Mouse (Mus musculus) T-helper 2 cell (primary cell): ENCODE results near the gene Irs3.

Experiments
- in situ Hi-C: fragments of 300-600 bp; cut with MboI, MseI; formaldehyde crosslinking; loops from one replicate; pipeline ENCODE4 v1.15.1; 2025; ENCODE audit warnings: high pct_unique_total_duplicates

Irs3 gene

GRCm38 (mm10) chr5:137645652-137646091, at the start of gene Irs3:
TSS of gene Irs3 (minus strand) at chr5:137645714.
- in situ Hi-C loops: no loop called here

GRCm38 (mm10) chr5:137694796-137695195, 49.3 kb upstream of the Irs3 start:
- in situ Hi-C loops: no loop called here

GRCm38 (mm10) chr5:137691881-137692280, 46.4 kb upstream of the Irs3 start:
- in situ Hi-C loops: no loop called here

DNA sequence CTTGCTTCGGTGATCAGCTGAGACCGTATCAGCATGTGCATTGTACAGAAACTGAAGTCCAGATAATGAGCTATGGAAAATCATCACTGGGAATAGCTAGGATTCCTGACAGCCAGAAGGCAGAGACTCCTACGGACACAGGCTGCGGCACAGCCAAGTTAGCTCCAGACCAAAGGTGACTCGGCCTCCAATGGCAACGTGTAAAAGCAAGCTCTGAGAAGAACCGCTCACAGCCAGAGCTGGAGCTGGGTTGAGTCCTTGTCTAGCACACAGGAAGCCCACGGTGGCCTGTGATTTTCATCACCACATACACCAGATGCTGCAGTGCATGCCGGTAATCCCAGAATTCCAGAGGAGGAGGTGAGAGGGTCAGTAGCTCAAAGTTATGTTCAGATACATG, 45.0 kb upstream of the Irs3 start:
- in situ Hi-C loops: no loop called here

DNA sequence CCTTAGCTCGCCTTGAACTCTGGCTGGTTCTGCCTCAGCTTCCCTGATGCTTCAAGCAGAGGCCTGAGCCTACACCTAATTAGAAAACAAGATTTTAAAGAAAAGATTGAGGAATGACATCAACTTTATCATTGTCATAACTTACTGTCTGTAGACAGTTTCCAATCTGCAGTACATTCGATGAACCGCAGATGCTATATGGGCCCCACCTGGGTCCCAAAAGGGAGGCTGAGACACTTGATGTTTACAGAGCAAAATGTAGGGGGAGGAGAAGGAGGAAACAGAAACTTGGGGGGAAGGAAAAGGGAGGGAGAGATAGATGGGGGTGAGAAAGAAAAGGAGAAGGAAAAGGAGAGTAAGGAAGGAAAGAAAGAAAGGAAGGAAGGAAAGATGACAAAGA, 44.5 kb upstream of the Irs3 start:
- in situ Hi-C loops: loop anchor here (5.0 kb wide), 1 partner anchor 57 kb away; the partner anchor contains the start of gene Tsc22d4

GRCm38 (mm10) chr5:137686127-137686790, 40.7 kb upstream of the Irs3 start:
- in situ Hi-C loops: loop anchor here (5.0 kb wide), 1 partner anchor 61 kb away; the partner anchor contains the start of gene Tsc22d4

GRCm38 (mm10) chr5:137685653-137686052, 40.1 kb upstream of the Irs3 start:
- in situ Hi-C loops: loop anchor here (5.0 kb wide), 1 partner anchor 62 kb away; the partner anchor contains the start of gene Tsc22d4

- in situ Hi-C loops: loop anchor here (5.0 kb wide), 1 partner anchor 63 kb away; the partner anchor contains the start of gene Tsc22d4
Measured at GRCm38 (mm10) chr5:137684294-137685123, 39.0 kb upstream of the Irs3 start, which contains the start of gene Agfg2. TSS of gene Agfg2 (minus strand) at chr5:137684726.

DNA sequence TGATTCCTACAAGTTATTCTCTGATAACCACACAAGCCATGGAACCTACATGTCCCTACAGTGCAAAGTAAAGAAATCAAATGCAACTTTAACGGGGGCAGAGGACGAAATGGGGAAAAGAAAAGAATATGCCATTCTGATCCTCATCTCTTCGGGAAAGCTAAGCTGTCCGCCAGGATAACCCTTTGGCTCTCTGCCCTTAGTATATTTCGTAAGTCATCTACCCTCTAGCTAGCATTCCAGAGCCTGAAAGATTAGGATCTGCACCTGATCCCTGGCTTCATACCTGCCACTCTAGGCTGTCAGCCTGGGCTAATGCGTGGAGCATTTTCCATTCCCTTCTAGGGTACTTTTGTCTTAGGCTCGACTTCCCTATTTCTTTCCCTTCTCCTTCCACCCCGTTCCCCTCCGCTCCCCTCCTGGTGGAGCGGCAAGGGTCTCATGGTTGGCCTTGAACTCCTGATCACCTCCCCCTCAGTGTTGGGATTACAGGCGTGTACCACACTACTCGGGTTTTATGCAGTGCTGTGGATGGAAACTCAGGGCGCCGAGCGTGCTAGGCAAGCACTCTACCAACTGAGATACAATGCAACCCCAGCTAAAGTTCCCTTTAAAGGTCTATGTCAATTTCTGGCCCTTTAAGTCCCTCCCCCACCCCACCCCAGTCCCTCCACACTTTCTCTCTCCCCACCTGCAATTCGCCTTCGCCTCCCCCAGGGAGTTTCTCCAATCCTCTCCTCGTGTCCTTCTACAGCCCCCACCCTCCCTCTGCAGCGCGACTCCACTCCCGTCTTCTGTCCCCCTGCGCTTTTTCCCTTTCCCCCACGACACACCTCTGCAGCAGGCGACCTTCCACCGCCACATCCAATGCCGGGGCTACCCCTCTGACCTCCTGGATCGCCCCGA, 38.1 kb upstream of the Irs3 start:
- in situ Hi-C loops: no loop called here

- in situ Hi-C loops: no loop called here
Measured at GRCm38 (mm10) chr5:137682526-137682925, 37.0 kb upstream of the Irs3 start.

DNA sequence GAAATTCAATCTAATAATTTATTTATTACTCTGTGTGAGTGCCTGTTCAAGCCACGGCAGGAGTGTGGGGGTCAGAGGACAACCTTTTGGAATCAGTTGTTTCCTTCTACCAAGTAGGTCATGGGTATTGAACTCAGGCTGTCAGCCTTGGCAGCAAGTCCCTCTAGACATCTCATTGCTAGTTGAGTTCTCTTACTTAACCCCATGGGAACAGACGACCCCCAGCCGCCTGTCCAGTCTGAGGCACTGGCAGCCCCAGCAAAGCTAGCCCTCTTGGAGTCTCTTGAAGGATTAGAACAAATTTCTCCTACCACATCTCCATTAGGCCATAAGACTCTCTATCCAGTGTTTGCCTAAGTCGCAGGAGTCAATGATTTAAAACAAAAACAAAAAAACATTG, 34.2 kb upstream of the Irs3 start:
- in situ Hi-C loops: no loop called here

- in situ Hi-C loops: no loop called here
Measured at GRCm38 (mm10) chr5:137678736-137679135, 33.2 kb upstream of the Irs3 start.

DNA sequence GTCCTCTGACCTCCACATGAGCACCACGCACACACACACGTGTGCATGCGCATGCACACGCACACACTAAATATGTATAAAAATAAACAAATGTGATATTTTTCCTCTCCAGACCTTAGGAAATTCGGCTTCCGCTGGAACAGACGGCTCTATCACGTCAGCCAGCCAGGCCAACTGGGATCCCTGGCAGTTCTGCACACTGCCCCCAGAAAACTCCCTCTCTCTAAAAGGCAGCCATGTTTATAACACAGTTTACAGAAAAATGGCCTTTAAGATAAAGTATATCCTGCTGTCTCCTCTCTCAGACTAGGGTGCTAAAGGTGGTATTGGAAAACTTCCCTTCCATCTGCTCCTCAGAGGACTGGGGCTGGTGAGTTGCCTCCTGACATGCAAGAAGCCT, 32.3 kb upstream of the Irs3 start:
- in situ Hi-C loops: no loop called here

DNA sequence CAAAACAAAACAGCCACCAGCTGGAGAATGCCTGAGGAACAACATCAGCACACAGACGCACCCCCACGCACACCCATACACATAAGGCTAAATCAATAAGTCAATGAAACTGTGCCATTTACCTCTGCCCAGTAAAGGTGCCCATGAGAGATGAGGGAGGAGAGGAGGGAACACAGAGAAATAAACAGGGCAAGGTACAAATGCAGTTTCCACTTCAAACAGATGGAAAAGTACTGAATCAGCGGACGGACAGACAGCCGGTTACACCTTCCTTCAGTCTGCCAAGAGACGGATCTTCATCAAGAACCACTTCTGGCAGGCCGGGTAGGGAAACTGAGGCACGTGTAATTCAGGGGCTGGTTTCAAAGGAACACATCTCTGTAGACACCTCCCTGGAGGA, 29.3 kb upstream of the Irs3 start:
- in situ Hi-C loops: no loop called here

DNA sequence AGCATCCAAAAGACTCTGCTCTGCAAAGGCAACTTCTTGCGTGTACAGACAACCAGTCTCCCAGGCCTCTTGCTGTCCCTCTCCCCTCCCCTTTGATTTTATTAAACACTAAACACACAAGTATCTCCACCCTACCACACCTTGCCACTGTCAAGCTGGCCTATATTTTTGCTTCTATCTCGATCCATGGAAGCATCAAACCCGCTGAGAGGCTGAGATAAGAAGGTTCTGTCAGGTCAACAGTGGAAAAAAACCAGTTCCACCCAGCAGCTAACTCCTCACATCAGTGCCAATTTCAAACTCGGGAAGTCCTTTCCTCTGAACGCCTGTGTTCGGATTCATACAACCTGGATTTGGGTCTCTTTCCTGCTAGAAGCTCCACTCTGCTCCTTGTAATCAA, 27.5 kb upstream of the Irs3 start:
- in situ Hi-C loops: no loop called here

GRCm38 (mm10) chr5:137672361-137672760, 26.8 kb upstream of the Irs3 start:
- in situ Hi-C loops: no loop called here

DNA sequence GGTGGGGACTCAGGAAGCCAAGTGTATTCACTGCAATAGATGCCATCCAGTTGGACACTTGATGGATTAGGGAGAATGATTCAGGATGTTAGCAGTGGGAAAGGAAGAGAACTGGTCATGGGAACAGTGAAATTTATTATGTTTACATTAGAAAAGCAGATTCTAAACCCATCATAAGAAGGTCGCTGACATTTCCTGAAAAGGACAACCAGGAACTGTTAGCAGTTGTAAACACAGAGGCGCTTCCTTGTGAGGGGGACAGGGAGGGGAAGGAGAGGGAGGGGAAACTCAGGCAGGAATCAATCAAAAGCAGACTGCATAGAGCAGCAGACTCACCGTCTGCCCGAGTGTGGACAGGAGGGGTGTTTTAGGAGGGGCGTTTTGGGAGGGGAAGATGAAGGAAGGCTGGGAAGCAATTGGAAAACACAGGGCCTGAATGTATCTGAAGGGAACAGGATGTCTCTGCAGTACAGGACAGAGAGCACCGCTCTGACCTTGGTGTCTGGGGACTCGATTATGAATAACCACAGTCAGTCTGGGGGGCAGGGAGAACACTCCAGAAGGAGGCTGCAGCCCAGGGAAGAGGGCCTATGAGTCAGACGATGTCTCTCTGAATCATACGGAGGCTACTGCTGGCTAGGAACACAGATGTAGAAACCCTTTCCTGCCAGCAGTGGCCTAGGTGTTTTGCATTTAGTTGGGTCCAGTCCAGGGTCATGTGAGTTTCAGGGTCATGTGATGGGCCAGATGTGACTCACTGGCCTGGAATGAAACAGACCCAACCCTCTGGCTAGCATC, 26.1 kb upstream of the Irs3 start:
- in situ Hi-C loops: no loop called here

DNA sequence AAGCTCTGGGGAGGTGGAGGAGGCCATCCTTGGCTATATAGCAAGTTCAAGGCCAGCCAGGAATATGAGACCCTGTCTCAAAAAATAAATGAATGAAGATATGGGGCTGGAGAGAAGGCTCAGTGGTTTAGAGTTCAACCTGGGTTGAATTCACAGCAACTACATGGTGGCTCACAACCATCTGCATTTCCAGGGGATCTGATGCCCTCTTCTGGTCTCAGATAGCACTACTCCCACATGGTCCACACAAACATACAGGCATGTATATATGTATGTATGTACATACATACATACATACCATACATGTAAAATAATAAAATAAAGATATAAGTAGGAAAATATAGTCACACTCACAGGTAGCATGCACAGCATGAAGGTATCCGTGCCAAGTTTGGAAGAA, 24.7 kb upstream of the Irs3 start:
- in situ Hi-C loops: no loop called here

DNA sequence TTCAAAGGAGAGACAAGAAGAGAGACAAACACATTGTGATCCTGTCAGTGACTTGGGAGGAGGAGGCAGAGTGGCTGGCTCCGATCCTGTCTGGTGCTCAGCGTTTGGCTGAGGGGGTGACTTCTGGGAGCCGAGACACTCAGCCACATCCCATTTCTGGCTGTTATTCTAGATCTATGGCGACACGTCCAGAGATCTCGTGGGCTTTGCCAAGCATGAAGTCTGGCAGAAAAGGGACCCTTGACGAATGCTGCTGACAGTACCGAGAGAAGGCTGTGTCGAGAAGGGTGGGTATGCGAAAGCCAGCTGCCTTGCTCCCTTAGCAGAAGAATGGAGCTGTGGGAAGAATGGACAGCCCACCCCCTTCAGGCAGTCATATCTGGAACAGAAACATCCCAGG, 23.5 kb upstream of the Irs3 start:
- in situ Hi-C loops: no loop called here

DNA sequence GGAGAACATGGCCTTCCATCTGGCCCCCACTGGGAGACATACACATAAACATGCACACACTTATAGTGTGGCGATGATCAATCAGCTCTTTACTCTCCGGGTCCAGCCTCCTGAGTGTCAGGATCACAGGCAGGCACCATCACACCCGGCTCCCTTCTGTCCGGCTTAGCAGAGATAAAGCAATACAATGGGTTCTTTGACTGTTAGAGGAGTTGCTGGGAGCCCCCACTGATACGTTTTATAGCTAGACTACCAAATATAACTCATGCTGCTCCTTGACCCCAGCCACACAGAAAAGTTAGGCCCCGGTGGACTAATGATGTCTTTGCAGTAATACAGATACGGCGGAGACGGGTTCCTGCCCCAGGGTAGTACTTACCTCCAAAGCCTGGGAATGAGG, 17.5 kb upstream of the Irs3 start:
- in situ Hi-C loops: no loop called here
